In the genomic region with DNA sequence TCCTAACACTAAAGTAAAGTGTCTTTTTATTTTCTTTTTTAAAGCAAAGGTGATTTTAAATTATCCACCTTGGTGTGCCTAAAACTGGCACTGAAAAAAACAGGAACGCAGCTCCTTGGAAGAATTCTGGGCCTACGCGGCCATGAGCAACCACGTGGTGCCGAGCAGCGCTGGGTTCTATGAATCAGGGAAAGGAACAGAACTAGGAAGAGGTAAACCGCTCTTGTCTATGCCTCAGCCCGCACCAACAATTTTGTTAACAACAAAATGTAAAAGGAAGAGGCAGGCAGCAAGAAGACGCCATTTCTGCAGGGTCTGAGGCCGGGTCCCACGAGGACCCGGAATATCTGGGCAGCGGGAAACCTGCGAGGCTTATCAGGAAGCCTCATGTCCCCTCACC, we compare ENCODE assay signal across 8 mouse cellular contexts. TPM values are rescaled to one million over a fixed set of nuclear protein-coding genes. Genes with fewer than 3 reads are reported as not detected.
DNase-seq lines count a peak whose midpoint lies in the region; ATAC-seq lines count a peak whose summit lies in the region.

No protein-coding gene starts in this region.

- H3K9me3 ChIP-seq in heart, embryonic 16.5 days (replicated peaks; ENCODE audit: control insufficient read depth, low read length) = no peaks in the 10 kb centered on the region
- no peaks in the 10 kb centered on the region for H3K9me3 ChIP-seq in forebrain, embryonic 13.5 days (replicated peaks)
- H3K9me3 ChIP-seq in liver, embryonic 12.5 days (replicated peaks) = no peaks in the 10 kb centered on the region
- no peaks in the 10 kb centered on the region for H3K9me3 ChIP-seq in stomach, embryonic 15.5 days

- intact Hi-C loops in heart, postnatal 14 days (cut with DNase I) = loop anchor here (2.0 kb wide), 1 partner anchor 95 kb away; a partner anchor contains a TSS

- peaks cover 31% of the 10 kb centered on the region for H3K36me3 ChIP-seq in heart, embryonic 16.5 days (ENCODE audit: control insufficient read depth, insufficient read depth)
- H3K36me3 ChIP-seq in forebrain, embryonic 13.5 days (ENCODE audit: poor library complexity, severe bottlenecking) = peaks cover 35% of the 10 kb centered on the region
- H3K36me3 ChIP-seq in liver, embryonic 12.5 days = peaks cover 39% of the 10 kb centered on the region
- peaks cover 32% of the 10 kb centered on the region for H3K36me3 ChIP-seq in stomach, embryonic 15.5 days

- peak overlapping the region; percentile 97 for H3K4me3 ChIP-seq in heart, embryonic 16.5 days (ENCODE audit: low read length)
- peak overlapping the region; percentile 91 for H3K4me3 ChIP-seq in forebrain, embryonic 13.5 days
- peak overlapping the region; percentile 97 for H3K4me3 ChIP-seq in liver, embryonic 12.5 days
- H3K4me3 ChIP-seq in stomach, embryonic 15.5 days (replicated peaks) = peak overlapping the region; percentile 98

- whole genome bisulfite sequencing in heart, embryonic 16.5 days = 3% methylated on average over 14 of the region's 14 CpGs
- WGBS in forebrain, embryonic 13.5 days = 2% methylated on average over 14 of the region's 14 CpGs
- WGBS in liver, embryonic 12.5 days (ENCODE audit: insufficient replicate concordance) = 1% methylated on average over 14 of the region's 14 CpGs
- WGBS in stomach, embryonic 15.5 days = 2% methylated on average over 14 of the region's 14 CpGs

- H3K9ac ChIP-seq in heart, embryonic 16.5 days (ENCODE audit: low read length) = peak overlapping the region; percentile 86
- H3K9ac ChIP-seq in forebrain, embryonic 13.5 days = peak overlapping the region; percentile 96
- peak overlapping the region; percentile 96 for H3K9ac ChIP-seq in liver, embryonic 12.5 days
- H3K9ac ChIP-seq in stomach, embryonic 15.5 days = peak overlapping the region; percentile 76

- DNase-seq in heart, postnatal 14 days = no peak
- DNase-seq in MN1 (ENCODE audit: low spot score) = peak; percentile 43
- no peak for DNase-seq in thymus, adult 18-20 months
- no peak for DNase-seq in gastrocnemius, postnatal 10 days

- peak overlapping the region; percentile 78 for H3K4me2 ChIP-seq in heart, embryonic 16.5 days (ENCODE audit: low read depth, low read length)
- H3K4me2 ChIP-seq in forebrain, embryonic 13.5 days = peak overlapping the region; percentile 86
- peak overlapping the region; percentile 90 for H3K4me2 ChIP-seq in liver, embryonic 12.5 days
- peak overlapping the region; percentile 80 for H3K4me2 ChIP-seq in stomach, embryonic 15.5 days

- peaks cover 13% of the 10 kb centered on the region for H3K4me1 ChIP-seq in heart, embryonic 16.5 days (ENCODE audit: control insufficient read depth, insufficient read depth, low read length)
- H3K4me1 ChIP-seq in forebrain, embryonic 13.5 days = peaks cover 30% of the 10 kb centered on the region
- H3K4me1 ChIP-seq in liver, embryonic 12.5 days = peaks cover 49% of the 10 kb centered on the region
- peaks cover 19% of the 10 kb centered on the region for H3K4me1 ChIP-seq in stomach, embryonic 15.5 days

- H3K27me3 ChIP-seq in heart, embryonic 16.5 days (ENCODE audit: control insufficient read depth, insufficient read depth, low read length) = no peaks in the 10 kb centered on the region
- H3K27me3 ChIP-seq in forebrain, embryonic 13.5 days = no peaks in the 10 kb centered on the region
- H3K27me3 ChIP-seq in liver, embryonic 12.5 days (replicated peaks) = no peaks in the 10 kb centered on the region
- H3K27me3 ChIP-seq in stomach, embryonic 15.5 days (replicated peaks) = no peaks in the 10 kb centered on the region

- H3K27ac ChIP-seq in heart, embryonic 16.5 days (ENCODE audit: low read length) = peak overlapping the region; percentile 79
- peak overlapping the region; percentile 84 for H3K27ac ChIP-seq in forebrain, embryonic 13.5 days
- H3K27ac ChIP-seq in liver, embryonic 12.5 days = peak overlapping the region; percentile 91
- peak overlapping the region; percentile 67 for H3K27ac ChIP-seq in stomach, embryonic 15.5 days

- peak; percentile 4; the same call in 1 of the 2 replicates for ATAC-seq in heart, embryonic 16.5 days (replicated peaks; ENCODE audit: extremely low read depth, insufficient read depth, low FRiP score)
- ATAC-seq in forebrain, embryonic 13.5 days = peak; percentile 46
- ATAC-seq in liver, embryonic 12.5 days = peak; percentile 42
- ATAC-seq in stomach, embryonic 15.5 days (ENCODE audit: insufficient read depth, low FRiP score, low read depth) = no peak

RNA-seq across cellular contexts. Expression of a gene that starts 0.5 kb away (rescaled TPM):
- 138 and 159 TPM in 2 replicates for polyA plus RNA-seq in heart, embryonic 16.5 days (2015; fragmentation: Nextera tagmentation; extraction: Ambion mirVana)
- total RNA-seq in heart, postnatal 14 days (2021) = 10 to 100 TPM; 35.0 to 36.9 TPM
- polyA plus RNA-seq in forebrain, embryonic 13.5 days (2015; fragmentation: Nextera tagmentation; extraction: Ambion mirVana) = 288 and 308 TPM in 2 replicates
- polyA plus RNA-seq in liver, embryonic 12.5 days (2016; fragmentation: Nextera tagmentation; extraction: Ambion mirVana) = 377 and 389 TPM in 2 replicates
- polyA plus RNA-seq in stomach, embryonic 15.5 days (2015; fragmentation: Nextera tagmentation; extraction: Ambion mirVana) = 260 and 287 TPM in 2 replicates
- 10 to 100 TPM; 46.8 to 54.5 TPM for total RNA-seq in gastrocnemius, postnatal 10 days (2021)

RNA-seq across cellular contexts. Expression of a gene that starts 10.6 kb away (rescaled TPM):
- 346 and 357 TPM in 2 replicates for polyA plus RNA-seq in heart, embryonic 16.5 days (2015; fragmentation: Nextera tagmentation; extraction: Ambion mirVana)
- total RNA-seq in heart, postnatal 14 days (2021) = 100 to 1,000 TPM; 678 to 685 TPM
- 153 and 172 TPM in 2 replicates for polyA plus RNA-seq in forebrain, embryonic 13.5 days (2015; fragmentation: Nextera tagmentation; extraction: Ambion mirVana)
- 123 and 127 TPM in 2 replicates for polyA plus RNA-seq in liver, embryonic 12.5 days (2016; fragmentation: Nextera tagmentation; extraction: Ambion mirVana)
- 171 and 192 TPM in 2 replicates for polyA plus RNA-seq in stomach, embryonic 15.5 days (2015; fragmentation: Nextera tagmentation; extraction: Ambion mirVana)
- total RNA-seq in gastrocnemius, postnatal 10 days (2021) = 100 to 1,000 TPM; 365 to 419 TPM

RNA-seq across cellular contexts. Expression of a gene that starts 21.2 kb away (rescaled TPM):
- 0.30 and 0.43 TPM in 2 replicates for polyA plus RNA-seq in heart, embryonic 16.5 days (2015; fragmentation: Nextera tagmentation; extraction: Ambion mirVana)
- total RNA-seq in heart, postnatal 14 days (2021) = 1 to 10 TPM in 1 of 2 experiments, under 1 TPM in 1; 0.68 to 1.1 TPM
- 2.1 and 2.6 TPM in 2 replicates for polyA plus RNA-seq in forebrain, embryonic 13.5 days (2015; fragmentation: Nextera tagmentation; extraction: Ambion mirVana)
- polyA plus RNA-seq in liver, embryonic 12.5 days (2016; fragmentation: Nextera tagmentation; extraction: Ambion mirVana) = 0.41 and 0.61 TPM in 2 replicates
- 2.8 and 3.1 TPM in 2 replicates for polyA plus RNA-seq in stomach, embryonic 15.5 days (2015; fragmentation: Nextera tagmentation; extraction: Ambion mirVana)
- total RNA-seq in gastrocnemius, postnatal 10 days (2021) = 1 to 10 TPM; 1.5 to 1.9 TPM
